ENCODE assay signal across 10 mouse cellular contexts in the genomic region with DNA sequence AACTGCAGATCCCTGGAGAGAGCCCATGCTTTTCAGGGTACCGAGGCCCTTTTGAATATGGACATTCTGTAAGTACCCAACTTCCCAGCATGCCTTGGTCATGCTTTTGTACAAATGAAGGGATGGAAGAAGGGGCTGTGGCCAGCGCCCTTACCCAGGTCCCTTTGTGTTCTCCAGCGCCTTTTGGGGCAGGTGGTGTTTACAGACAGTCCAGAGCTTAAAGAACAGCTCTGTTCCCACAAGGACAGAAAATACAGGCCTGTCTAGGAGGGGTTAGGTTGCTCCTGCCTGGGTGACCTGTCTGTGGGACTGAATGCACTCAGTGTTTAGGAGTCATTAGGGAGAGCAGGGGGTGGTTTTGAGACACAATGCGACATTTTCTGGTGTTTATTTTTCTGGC. TPM values are rescaled to one million over a fixed set of nuclear protein-coding genes. Genes with fewer than 3 reads are reported as not detected.
A peak's percentile ranks its signal among the peaks of the same experiment; 100 is the strongest.
DNase-seq lines count a peak whose midpoint lies in the region; ATAC-seq lines count a peak whose summit lies in the region.
"Had no signal": no experiment of that assay in that cellular context is flagged by ENCODE, and none has a peak within 500 bp of the region (broad histone marks: within the 10 kb centered on the region; RNA-seq: fewer than 3 reads in every experiment).

No protein-coding gene starts in this region.

- no peak overlapping the region for H3K9ac ChIP-seq in kidney, embryonic 15.5 days
- 0 out of 2 replicates have a peak overlapping the region, but pooled peaks have one; percentile 7 for H3K9ac ChIP-seq in embryonic facial prominence, embryonic 15.5 days
- no peak overlapping the region for H3K9ac ChIP-seq in neural tube, embryonic 14.5 days (replicated peaks; ENCODE audit: low read depth, low read length)

- H3K4me3 ChIP-seq in kidney, embryonic 15.5 days (replicated peaks): no peak overlapping the region
- H3K4me3 ChIP-seq in embryonic facial prominence, embryonic 15.5 days (replicated peaks): no peak overlapping the region
- H3K4me3 ChIP-seq in limb, embryonic 10.5 days: no peak overlapping the region
- no peak overlapping the region for H3K4me3 ChIP-seq in neural tube, embryonic 14.5 days (ENCODE audit: low read depth, low read length)

- no peak overlapping the region for H3K4me2 ChIP-seq in kidney, embryonic 15.5 days
- 0 out of 2 replicates have a peak overlapping the region, but pooled peaks have one; percentile 8 for H3K4me2 ChIP-seq in embryonic facial prominence, embryonic 15.5 days (replicated peaks)
- H3K4me2 ChIP-seq in neural tube, embryonic 14.5 days (ENCODE audit: low read depth, low read length): peak overlapping the region; percentile 18; the same call in 1 of the 2 replicates

- peak overlapping the region; percentile 28 for H3K27ac ChIP-seq in kidney, embryonic 15.5 days
- peak overlapping the region; percentile 72 for H3K27ac ChIP-seq in embryonic facial prominence, embryonic 15.5 days (replicated peaks)
- H3K27ac ChIP-seq in limb, embryonic 10.5 days: peak overlapping the region; percentile 59; the same call in 1 of the 2 replicates
- peak overlapping the region; percentile 52 for H3K27ac ChIP-seq in neural tube, embryonic 14.5 days (ENCODE audit: low read depth, low read length)

- H3K4me1 ChIP-seq in kidney, embryonic 15.5 days: peaks cover 81% of the 10 kb centered on the region
- H3K4me1 ChIP-seq in embryonic facial prominence, embryonic 15.5 days: peaks cover 85% of the 10 kb centered on the region
- peaks cover 71% of the 10 kb centered on the region for H3K4me1 ChIP-seq in limb, embryonic 10.5 days
- H3K4me1 ChIP-seq in neural tube, embryonic 14.5 days (ENCODE audit: control insufficient read depth, insufficient read depth, low read length): peaks cover 71% of the 10 kb centered on the region

- 41% methylated on average over 4 of the region's 4 CpGs for WGBS in kidney, embryonic 15.5 days
- 21% methylated on average over 4 of the region's 4 CpGs for WGBS in embryonic facial prominence, embryonic 15.5 days
- 41% methylated on average over 4 of the region's 4 CpGs for WGBS in limb, embryonic 10.5 days
- 9% methylated on average over 4 of the region's 4 CpGs for WGBS in neural tube, embryonic 14.5 days

- DNase-seq in kidney, adult 9 months: no peak
- no peak for DNase-seq in limb, embryonic 10.5 days (ENCODE audit: low spot score)
- no peak for DNase-seq in adrenal gland, postnatal 36 days
- DNase-seq in kidney, adult 8-10 months: no peak
- DNase-seq: adrenal gland, adult 2 months; layer of hippocampus, adult 9-11 months had no signal

- H3K36me3 ChIP-seq in kidney, embryonic 15.5 days: peaks cover 19% of the 10 kb centered on the region; the same call in 1 of the 2 replicates
- peaks cover 12% of the 10 kb centered on the region for H3K36me3 ChIP-seq in embryonic facial prominence, embryonic 15.5 days
- H3K36me3 ChIP-seq in limb, embryonic 10.5 days: peaks cover 34% of the 10 kb centered on the region
- H3K36me3 ChIP-seq in neural tube, embryonic 14.5 days (ENCODE audit: control insufficient read depth, insufficient read depth, low read length): no peaks in the 10 kb centered on the region

- no peak for ATAC-seq in kidney, embryonic 15.5 days (replicated peaks; ENCODE audit: low FRiP score)
- ATAC-seq in embryonic facial prominence, embryonic 15.5 days (ENCODE audit: insufficient number of reproducible peaks, low FRiP score, low TSS enrichment, low read depth): 0 out of 2 replicates have a peak, but pooled peaks have one; percentile 15
- ATAC-seq in neural tube, embryonic 14.5 days (ENCODE audit: low read depth): no peak
- no peak for ATAC-seq in monocyte, adult 5-6 weeks (replicated peaks; ENCODE audit: insufficient number of reproducible peaks, low FRiP score, low TSS enrichment, poor library complexity, severe bottlenecking)

- no peaks in the 10 kb centered on the region for H3K9me3 ChIP-seq in kidney, embryonic 15.5 days (replicated peaks)
- no peaks in the 10 kb centered on the region for H3K9me3 ChIP-seq in embryonic facial prominence, embryonic 15.5 days (replicated peaks)
- no peaks in the 10 kb centered on the region for H3K9me3 ChIP-seq in limb, embryonic 10.5 days (replicated peaks)
- H3K9me3 ChIP-seq in neural tube, embryonic 14.5 days (ENCODE audit: control insufficient read depth, low read length): no peaks in the 10 kb centered on the region

- H3K27me3 ChIP-seq in kidney, embryonic 15.5 days: no peaks in the 10 kb centered on the region
- no peaks in the 10 kb centered on the region for H3K27me3 ChIP-seq in embryonic facial prominence, embryonic 15.5 days
- H3K27me3 ChIP-seq in limb, embryonic 10.5 days (ENCODE audit: low read depth, poor library complexity, severe bottlenecking): no peaks in the 10 kb centered on the region
- no peaks in the 10 kb centered on the region for H3K27me3 ChIP-seq in neural tube, embryonic 14.5 days (ENCODE audit: control insufficient read depth, insufficient read depth, low read length)

RNA-seq across cellular contexts. Expression of gene Prrc2b, which starts 6.4 kb away (rescaled TPM):
- 49.2 and 49.7 TPM in 2 replicates for polyA plus RNA-seq in kidney, embryonic 15.5 days (2015; fragmentation: Nextera tagmentation; extraction: Ambion mirVana)
- polyA plus RNA-seq in embryonic facial prominence, embryonic 15.5 days (2015; fragmentation: Nextera tagmentation; extraction: Ambion mirVana): 54.0 and 56.2 TPM in 2 replicates
- 71.2 and 80.3 TPM in 2 replicates for polyA plus RNA-seq in limb, embryonic 10.5 days (2016; fragmentation: Nextera tagmentation; extraction: Ambion mirVana)
- polyA plus RNA-seq in neural tube, embryonic 14.5 days (2014; fragmentation: Nextera tagmentation; extraction: Ambion mirVana): 101 and 118 TPM in 2 replicates
- total RNA-seq in adrenal gland, postnatal 36 days (2021): 100 to 1,000 TPM in 1 of 2 experiments, 10 to 100 TPM in 1; 99.3 to 119 TPM
- 13.3 to 55.4 TPM (median 22.1 TPM) in 3 replicates for total RNA-seq in monocyte, adult 5-6 weeks (2017)
